Mouse (Mus musculus): Measurements from ENCODE around the gene Ptgr2. TPM values are rescaled to one million over a fixed set of nuclear protein-coding genes. Genes with fewer than 3 reads are reported as not detected.

Gene Ptgr2
- polyA plus RNA-seq (2021; fragmentation: Nextera tagmentation): 22.2 and 35.4 TPM in 2 replicates
- long read RNA-seq, experiment 1, transcript Ptgr2-201 (10 exons, 3,168 nt): major isoform, 28 of 64 reads
- long read RNA-seq, experiment 1, partial matches to known transcripts: 10 of 64 reads
- long read RNA-seq, experiment 1, other reads (novel, unspliced or antisense): 20 of 64 reads
- long read RNA-seq, experiment 2, transcript Ptgr2-202 (11 exons, 1,386 nt): minor isoform, 7 of 271 reads
- long read RNA-seq, experiment 2, transcript Ptgr2-207 (10 exons, 2,073 nt): minor isoform, 10 of 271 reads
- long read RNA-seq, experiment 2, transcript Ptgr2-201 (10 exons, 3,168 nt): major isoform, 207 of 271 reads
- long read RNA-seq, experiment 2, partial matches to known transcripts: 19 of 271 reads
- long read RNA-seq, experiment 2, other reads (novel, unspliced or antisense): 28 of 271 reads

DNA sequence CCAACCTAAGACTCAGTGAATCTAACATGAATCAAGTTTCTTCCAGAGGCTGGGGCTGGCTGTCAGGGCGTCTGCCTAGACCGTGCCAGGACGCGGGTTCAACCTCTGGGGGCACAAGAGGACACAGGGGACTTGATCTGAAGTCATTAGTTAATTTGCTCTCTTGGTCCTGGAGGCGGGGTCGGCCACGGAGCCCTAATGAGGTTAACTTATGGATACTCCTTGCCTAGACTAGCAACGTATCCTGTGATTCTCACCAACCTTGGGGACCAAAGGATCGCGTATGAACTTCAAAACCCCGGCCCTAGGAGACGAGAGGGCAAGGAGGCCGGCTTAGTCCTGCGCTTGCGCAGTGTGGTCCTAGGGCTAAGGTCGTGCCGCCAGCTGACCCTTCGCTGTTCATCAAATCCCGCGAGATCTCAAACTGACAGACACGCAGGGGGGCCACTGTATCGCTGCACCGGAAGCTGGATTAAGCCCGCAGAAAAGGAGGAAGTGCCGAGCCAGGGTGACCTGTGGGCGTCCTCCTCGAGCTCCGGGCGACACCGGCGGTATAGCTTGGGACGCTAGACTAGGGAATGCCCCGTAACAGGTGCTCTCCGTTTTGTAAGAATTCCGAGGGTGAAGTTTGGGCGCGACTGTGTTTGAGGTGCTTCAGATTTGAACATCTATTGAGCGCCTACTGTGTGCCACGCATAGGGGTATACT is at the start of gene Ptgr2:
TSS of gene Ptgr2 (plus strand) at position 348 of the 708 bp plus-strand sequence.

DNA sequence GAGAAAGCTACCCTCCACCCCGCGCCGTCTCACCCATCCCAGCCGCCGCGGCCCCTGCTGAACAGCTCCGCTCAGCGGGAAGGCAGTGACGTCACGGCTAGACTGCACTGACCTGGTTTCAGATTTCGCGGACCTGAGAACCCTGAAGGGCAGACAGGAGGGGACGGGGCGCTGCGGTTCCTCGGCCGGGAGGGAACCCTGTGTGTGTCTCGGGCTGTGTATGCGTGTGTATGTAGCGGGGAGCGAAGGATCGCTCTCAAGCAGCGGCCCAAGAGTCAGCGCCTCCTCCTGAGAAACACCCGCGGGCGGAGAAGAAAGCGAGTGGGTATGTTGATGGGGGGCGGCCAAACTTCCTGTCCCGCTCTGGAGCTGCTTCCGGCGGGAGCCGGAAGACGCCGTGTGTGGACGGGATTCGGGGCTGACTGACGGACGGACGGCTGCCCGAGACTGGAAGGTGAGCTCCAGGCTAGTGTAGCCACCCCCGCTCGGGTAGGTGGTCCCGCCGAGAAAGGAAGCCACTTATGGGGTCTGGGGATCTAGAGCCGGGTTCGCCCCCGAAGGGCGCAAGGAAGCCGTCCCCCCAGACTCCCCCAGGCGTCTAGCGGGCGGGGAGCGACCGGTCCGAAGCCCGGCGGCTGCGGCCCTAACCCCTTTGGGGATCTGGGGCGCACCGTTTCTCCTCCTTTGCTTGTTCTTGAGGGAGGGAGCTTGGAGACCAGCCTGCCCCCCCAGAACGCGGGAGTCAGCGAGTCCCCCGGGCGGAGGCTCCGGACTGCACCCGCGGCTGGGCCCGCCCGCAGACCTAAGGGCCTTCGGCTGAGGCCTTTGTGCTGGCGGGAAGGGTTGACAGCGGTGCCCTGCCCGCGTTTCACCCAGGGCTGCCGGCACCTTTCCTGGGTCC is 31.9 kb downstream of the Ptgr2 start, which contains the start of gene Zfp410:
TSS of gene Zfp410 (plus strand) at position 132 of the 901 bp plus-strand sequence.

DNA sequence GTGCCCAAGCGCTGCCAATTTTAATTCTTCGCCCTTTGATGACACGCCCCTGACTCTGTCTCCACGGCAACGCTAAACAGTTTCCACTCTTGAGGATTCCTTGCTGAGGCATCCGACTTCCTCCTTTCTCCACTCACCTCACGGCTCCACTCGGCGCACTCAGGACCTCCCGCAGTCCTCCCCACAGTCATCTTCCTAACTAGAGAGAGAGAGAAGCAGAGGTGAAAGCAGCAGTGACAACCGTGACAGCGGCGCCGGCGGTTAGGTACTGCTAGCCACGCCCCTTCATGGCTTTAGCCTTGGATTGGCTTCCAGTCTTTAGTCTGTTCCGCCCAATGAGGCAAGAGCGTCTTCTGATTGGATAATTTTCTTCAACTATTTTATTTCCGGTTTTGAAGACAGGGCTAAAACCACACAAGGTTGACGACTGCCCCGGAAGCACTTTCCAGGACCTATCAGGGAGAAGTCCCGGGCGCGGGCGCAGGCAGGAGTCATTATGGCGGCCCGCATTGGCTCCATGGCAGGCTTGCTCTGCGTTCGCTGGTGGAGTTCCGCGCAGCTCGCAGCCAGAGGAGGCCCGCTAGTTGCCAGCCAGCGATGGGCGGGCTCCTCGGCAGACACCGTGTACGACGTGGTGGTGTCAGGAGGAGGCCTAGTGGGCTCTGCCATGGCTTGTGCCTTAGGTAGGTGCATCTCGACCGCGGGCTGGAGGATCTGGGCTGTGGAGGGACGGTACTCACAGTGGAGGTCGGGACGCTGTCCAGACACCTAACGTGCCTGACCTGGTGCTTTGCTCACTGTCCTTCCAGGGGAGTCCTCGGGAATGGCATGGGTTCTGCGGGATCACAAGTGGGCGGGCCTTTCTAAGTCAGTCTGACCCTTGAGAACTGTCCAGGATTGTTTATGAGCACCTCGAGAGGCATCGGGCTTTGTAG is 76.8 kb downstream of the Ptgr2 start, which contains the start of the genes Coq6 and Fam161b:
TSS of gene Coq6 (plus strand) at position 103 of the 935 bp plus-strand sequence.
TSS of gene Fam161b (minus strand) at position 279 of the 935 bp plus-strand sequence.

Other genes starting within 250 kb of the Ptgr2 start
- gene Acot4, start 246.9 kb upstream of the Ptgr2 start, polyA plus RNA-seq (2021; fragmentation: Nextera tagmentation): 1.6 and 1.7 TPM in 2 replicates
- not detected in 2 replicates for gene Gm49366, start 246.3 kb upstream of the Ptgr2 start, polyA plus RNA-seq (2021; fragmentation: Nextera tagmentation)
- gene Acot3, start 233.1 kb upstream of the Ptgr2 start, polyA plus RNA-seq (2021; fragmentation: Nextera tagmentation): 3.0 and 3.5 TPM in 2 replicates
- 13.9 and 15.2 TPM in 2 replicates for gene Acot5, start 215.9 kb upstream of the Ptgr2 start, polyA plus RNA-seq (2021; fragmentation: Nextera tagmentation)
- 2.0 and 2.2 TPM in 2 replicates for gene Acot6, start 184.6 kb upstream of the Ptgr2 start, polyA plus RNA-seq (2021; fragmentation: Nextera tagmentation)
- gene Dnal1, start 170.9 kb upstream of the Ptgr2 start, polyA plus RNA-seq (2021; fragmentation: Nextera tagmentation): 20.4 and 21.2 TPM in 2 replicates
- gene Pnma1, start 136.7 kb upstream of the Ptgr2 start, polyA plus RNA-seq (2021; fragmentation: Nextera tagmentation): 3.5 and 5.8 TPM in 2 replicates
- 6.0 and 8.0 TPM in 2 replicates for gene Elmsan1, start 66.4 kb upstream of the Ptgr2 start, polyA plus RNA-seq (2021; fragmentation: Nextera tagmentation)
- gene Zfp410, start 31.6 kb downstream of the Ptgr2 start, polyA plus RNA-seq (2021; fragmentation: Nextera tagmentation): 20.4 and 21.8 TPM in 2 replicates
- 22.0 and 22.8 TPM in 2 replicates for gene Coq6, start 76.4 kb downstream of the Ptgr2 start, polyA plus RNA-seq (2021; fragmentation: Nextera tagmentation)
- gene Fam161b, start 76.6 kb downstream of the Ptgr2 start, polyA plus RNA-seq (2021; fragmentation: Nextera tagmentation): 6.8 TPM in 2 replicates
- 10.9 and 13.0 TPM in 2 replicates for gene Entpd5, start 123.8 kb downstream of the Ptgr2 start, polyA plus RNA-seq (2021; fragmentation: Nextera tagmentation)
- 1.1 and 1.5 TPM in 2 replicates for gene Bbof1, start 123.8 kb downstream of the Ptgr2 start, polyA plus RNA-seq (2021; fragmentation: Nextera tagmentation)
- 18.2 and 19.2 TPM in 2 replicates for gene Rnf113a2, start 132.0 kb downstream of the Ptgr2 start, polyA plus RNA-seq (2021; fragmentation: Nextera tagmentation)
- gene Aldh6a1, start 165.8 kb downstream of the Ptgr2 start, polyA plus RNA-seq (2021; fragmentation: Nextera tagmentation): 61.7 and 75.7 TPM in 2 replicates
- 39.6 and 39.7 TPM in 2 replicates for gene Lin52, start 166.2 kb downstream of the Ptgr2 start, polyA plus RNA-seq (2021; fragmentation: Nextera tagmentation)